Mouse (Mus musculus): Measurements from ENCODE around the gene Fxyd4.

DNA sequence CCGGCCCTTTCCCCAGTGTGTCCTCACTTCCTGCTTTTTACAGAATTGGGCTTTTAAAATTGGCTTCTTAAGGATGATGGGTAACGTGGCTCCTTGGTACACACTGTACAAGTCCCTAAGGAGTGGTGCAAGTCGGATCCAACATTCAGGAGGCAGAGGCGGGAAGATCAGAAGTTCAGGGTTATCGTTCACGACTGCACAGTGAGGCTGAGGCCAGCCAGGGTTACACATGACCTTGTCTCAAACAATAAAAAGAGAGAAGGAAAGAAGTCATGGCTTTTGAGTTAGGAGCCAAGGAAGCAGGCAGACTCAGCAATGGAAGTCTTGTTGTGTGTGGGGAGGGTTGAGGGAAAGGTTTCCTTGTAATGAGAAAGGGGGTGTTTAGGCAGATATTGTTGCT is 18.7 kb upstream of the Fxyd4 start:
- TF ChIP-seq CTCF (IDR thresholded peaks at IDR 0.05 in 2 of 3, conservative IDR thresholded peaks at IDR 0.05 in 1 of 3; ENCODE audit: control insufficient read depth in 1 of 3, insufficient read depth in 1 of 3, low read depth in 2 of 3, low read length in 3 of 3, poor library complexity in 1 of 3, severe bottlenecking in 1 of 3): no peak
- no peak for TF ChIP-seq POLR2A (IDR thresholded peaks at IDR 0.05; ENCODE audit: control insufficient read depth in 1 of 2, insufficient read depth in 1 of 2, low read depth in 1 of 2, low read length in 2 of 2, poor library complexity in 1 of 2)
- TF ChIP-seq HCFC1 (IDR thresholded peaks at IDR 0.05; ENCODE audit: low read depth, low read length): no peak
- TF ChIP-seq TAL1 (IDR thresholded peaks at IDR 0.05; ENCODE audit: low read length): no peak
- TF ChIP-seq MYB (IDR thresholded peaks at IDR 0.05; ENCODE audit: low read depth, low read length): no peak
- no peak for TF ChIP-seq EP300 (IDR thresholded peaks at IDR 0.05; ENCODE audit: low read depth in 1 of 2, low read length in 2 of 2)
- TF ChIP-seq POLR2AphosphoS5 (IDR thresholded peaks at IDR 0.05; ENCODE audit: borderline replicate concordance, low read depth, low read length): no peak
- no peak for TF ChIP-seq RAD21 (IDR thresholded peaks at IDR 0.05; ENCODE audit: low read depth, low read length)
- no peak for TF ChIP-seq KAT2A (conservative IDR thresholded peaks at IDR 0.05; ENCODE audit: low read depth, low read length)
- TF ChIP-seq ZC3H11A (IDR thresholded peaks at IDR 0.05; ENCODE audit: low read depth, low read length): no peak
- no peak for TF ChIP-seq CHD1 (IDR thresholded peaks at IDR 0.05; ENCODE audit: low read depth, low read length)
- TF ChIP-seq GATA1 (IDR thresholded peaks at IDR 0.05; ENCODE audit: low read depth, low read length): no peak
